Mouse (Mus musculus): Measurements from ENCODE around the gene Capza2.

DNA sequence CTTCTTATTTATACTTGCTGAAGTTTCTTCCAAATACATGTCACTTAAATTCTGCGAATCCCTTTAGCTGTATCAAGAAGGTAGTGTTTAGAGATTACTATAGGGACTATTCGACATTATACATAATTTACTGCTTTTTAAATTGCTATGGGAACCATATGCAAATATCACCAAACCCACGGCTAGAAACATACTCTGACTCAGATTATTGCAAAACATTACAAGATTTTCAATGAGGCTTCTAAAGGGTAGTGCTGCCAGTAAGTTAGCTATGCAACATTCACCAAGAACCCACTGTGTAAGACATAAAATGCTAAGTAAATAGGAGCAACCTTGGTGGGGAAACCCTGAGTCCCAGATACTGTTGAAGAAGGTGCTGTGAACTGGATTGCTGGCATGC, 1.0 kb upstream of the Capza2 start:
- no peak for TF ChIP-seq GATA1 (IDR thresholded peaks at IDR 0.05; ENCODE audit: borderline replicate concordance, low read length)
- no peak for TF ChIP-seq CTCF (IDR thresholded peaks at IDR 0.05; ENCODE audit: low read depth, low read length)
- no peak for TF ChIP-seq POLR2AphosphoS5 (IDR thresholded peaks at IDR 0.05; ENCODE audit: insufficient replicate concordance, low read depth, low read length)
- TF ChIP-seq TAL1 (conservative IDR thresholded peaks at IDR 0.05; ENCODE audit: low read depth, low read length): no peak
- no peak for TF ChIP-seq GATA2 (IDR thresholded peaks at IDR 0.05; ENCODE audit: borderline replicate concordance, low read depth, low read length)

Data from G1E (cell line).